Mouse (Mus musculus) limb, embryonic 15.5 days (tissue): ENCODE results near the gene Eva1a. TPM values are rescaled to one million over a fixed set of nuclear protein-coding genes. Genes with fewer than 3 reads are reported as not detected.

Experiments
- ATAC-seq: fragments of 200-750 bp; cut with Nextera tagmentation; 2 replicates; pipeline ENCODE4 v1.8.0; 2017; ENCODE audit warnings: low read depth, moderate TSS enrichment; ENCODE audit not compliant: insufficient number of reproducible peaks, low FRiP score, low TSS enrichment
- H3K27ac ChIP-seq: fragments of 300-500 bp; sonication (generic); 2 replicates; pipeline ENCODE4 v1.5.1; 2015; ENCODE audit warnings: moderate library complexity, mild to moderate bottlenecking, inconsistent platforms
- H3K27me3 ChIP-seq: fragments of 300-500 bp; sonication (generic); 2 replicates; pipeline ENCODE4 v1.6.1; 2015; ENCODE audit warnings: inconsistent platforms
- H3K36me3 ChIP-seq: fragments of 300-500 bp; sonication (generic); 2 replicates; pipeline ENCODE4 v1.6.1; 2015; ENCODE audit warnings: inconsistent platforms
- H3K4me1 ChIP-seq: fragments of 300-500 bp; sonication (generic); 2 replicates; pipeline ENCODE4 v1.6.1; 2015; ENCODE audit warnings: inconsistent platforms
- H3K4me2 ChIP-seq: fragments of 300-500 bp; sonication (generic); 2 replicates; pipeline ENCODE4 v1.6.1; 2015; ENCODE audit warnings: mild to moderate bottlenecking, inconsistent platforms
- H3K4me3 ChIP-seq: fragments of 300-500 bp; sonication (generic); 2 replicates; pipeline ENCODE4 v1.5.1; 2015; ENCODE audit warnings: mild to moderate bottlenecking, inconsistent platforms
- H3K9ac ChIP-seq: fragments of 300-500 bp; sonication (generic); 2 replicates; pipeline ENCODE4 v1.6.1; 2015; ENCODE audit warnings: inconsistent platforms
- H3K9me3 ChIP-seq: fragments of 300-500 bp; sonication (generic); 2 replicates; pipeline ENCODE4 v1.6.1; 2016; ENCODE audit warnings: inconsistent platforms
- WGBS: fragments of 180-500 bp; shearing (Covaris S2); methylation state at CpG from one replicate; pipeline ENCODE4 v1.1.7; 2015; 5-methylcytosine and 5-hydroxymethylcytosine counted together
- polyA plus RNA-seq: library from polyadenylated mRNA; unstranded; fragments of >200 nt; fragmentation: Nextera tagmentation; extraction: Ambion mirVana; gene quantifications from 2 replicates; pipeline ENCODE4 v1.2.1, GENCODE M21; 2015

Gene Eva1a
- polyA plus RNA-seq, 1 experiment from 2014 or later = 27.2 TPM

DNA sequence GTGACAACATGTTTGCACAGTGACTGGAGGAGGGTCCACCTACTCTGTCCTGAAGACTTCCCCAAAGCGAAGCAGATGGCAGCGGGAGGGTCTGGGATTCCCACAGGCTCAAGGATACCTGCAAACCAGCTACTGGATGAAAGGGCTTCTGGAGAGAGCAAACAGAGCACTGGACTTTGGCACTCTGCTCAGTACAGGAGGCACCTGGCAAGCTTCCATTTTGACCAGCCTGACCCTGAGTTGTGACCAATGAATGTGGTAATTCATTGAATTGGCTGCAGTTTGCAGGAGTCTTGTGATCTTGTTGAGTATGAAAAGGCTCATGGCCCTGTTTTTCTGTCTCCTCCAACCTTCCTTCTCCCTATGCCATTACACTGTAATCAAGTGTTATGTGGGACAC is 32.2 kb downstream of the Eva1a start:
- Histone ChIP-seq H3K27me3 (no peaks in the 10 kb centered on the region), H3K4me1 (0 out of 2 replicates have a peak, but pooled peaks cover 3% of the 10 kb centered on the region), H3K4me3 (no peak overlapping the region), H3K27ac (no peak overlapping the region), H3K4me2 (no peak overlapping the region), H3K9ac (no peak overlapping the region), H3K36me3 (peaks cover 28% of the 10 kb centered on the region), H3K9me3 (no peaks in the 10 kb centered on the region)
- ATAC-seq = no peak
- WGBS = 93% methylated on average over 2 of the region's 2 CpGs

DNA sequence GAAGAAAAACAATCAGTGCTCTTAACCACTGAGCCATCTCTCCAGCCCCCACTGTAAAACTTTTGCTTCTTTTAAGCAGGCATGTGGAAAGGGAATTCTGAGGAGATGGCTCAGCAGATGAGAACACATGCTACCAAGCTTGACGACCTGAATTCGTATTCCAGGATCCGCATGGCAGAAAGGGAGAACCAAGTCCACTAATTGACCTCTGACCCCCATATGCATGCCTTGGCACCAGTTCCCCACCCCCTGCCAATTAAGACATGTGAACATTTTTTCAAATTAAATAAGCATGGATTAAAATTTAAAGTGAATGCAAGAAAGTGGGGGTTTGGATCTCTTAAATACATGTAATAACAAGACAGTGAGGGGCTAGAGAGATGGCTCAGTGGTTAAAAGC is 32.7 kb downstream of the Eva1a start:
- Histone ChIP-seq H3K4me3 (no peak overlapping the region), H3K4me2 (no peak overlapping the region), H3K27me3 (no peaks in the 10 kb centered on the region), H3K36me3 (peaks cover 28% of the 10 kb centered on the region), H3K9me3 (no peaks in the 10 kb centered on the region), H3K9ac (no peak overlapping the region), H3K27ac (no peak overlapping the region), H3K4me1 (0 out of 2 replicates have a peak, but pooled peaks cover 3% of the 10 kb centered on the region)
- WGBS = 87% methylated on average over 3 of the region's 3 CpGs
- no peak for ATAC-seq

DNA sequence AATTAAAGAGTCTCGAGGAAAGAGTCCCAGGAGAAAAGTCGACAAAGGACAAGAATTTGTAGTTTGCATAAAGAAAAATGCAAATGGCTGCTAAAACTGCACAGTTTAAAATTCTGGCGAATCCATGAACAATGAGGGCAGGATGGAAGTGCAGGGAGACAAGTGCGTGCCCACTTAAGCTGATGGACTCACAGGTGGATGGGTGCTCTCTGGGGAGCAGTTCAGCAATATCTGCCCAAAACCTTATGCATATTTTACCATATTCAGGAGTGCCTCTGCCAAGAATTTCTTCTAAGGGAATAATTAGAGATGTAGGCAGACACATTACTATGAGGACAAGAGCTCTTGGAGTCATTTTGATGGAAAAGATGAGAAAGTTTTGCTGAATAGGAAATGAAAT is 35.5 kb downstream of the Eva1a start:
- Histone ChIP-seq H3K9ac (no peak overlapping the region), H3K27ac (no peak overlapping the region), H3K27me3 (no peaks in the 10 kb centered on the region), H3K9me3 (no peaks in the 10 kb centered on the region), H3K4me3 (no peak overlapping the region), H3K4me2 (no peak overlapping the region), H3K36me3 (peaks cover 28% of the 10 kb centered on the region), H3K4me1 (no peaks in the 10 kb centered on the region)
- no peak for ATAC-seq
- 82% methylated on average over 4 of the region's 4 CpGs for WGBS

DNA sequence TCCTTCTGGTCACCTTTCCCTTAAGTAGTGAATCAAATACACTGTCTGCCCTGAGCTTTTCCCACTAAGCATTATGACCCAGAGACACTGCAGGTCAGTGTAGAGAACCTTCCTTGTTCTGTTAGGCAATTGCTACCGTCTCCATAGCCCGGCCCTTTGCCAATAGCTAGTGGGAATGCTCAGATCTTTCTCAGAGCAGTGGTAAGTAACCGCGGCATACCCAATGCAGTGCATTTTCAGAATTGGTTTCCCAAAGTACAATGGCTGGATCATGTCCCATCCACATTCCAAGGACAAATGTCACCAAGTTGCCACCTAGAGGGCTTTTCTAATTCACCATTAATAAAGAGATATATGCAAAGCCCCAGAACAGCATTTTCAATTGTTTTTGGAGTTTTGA is 38.0 kb downstream of the Eva1a start:
- no peak for ATAC-seq
- WGBS = 93% methylated on average over 4 of the region's 4 CpGs

GRCm38 (mm10) chr6:82083655-82084054 is 42.8 kb downstream of the Eva1a start:
- Histone ChIP-seq H3K4me3 (no peak overlapping the region), H3K4me1 (no peaks in the 10 kb centered on the region), H3K27me3 (no peaks in the 10 kb centered on the region), H3K36me3 (peaks cover 15% of the 10 kb centered on the region), H3K9me3 (no peaks in the 10 kb centered on the region), H3K9ac (no peak overlapping the region), H3K27ac (peak overlapping the region; percentile 51), H3K4me2 (no peak overlapping the region)
- WGBS = 82% methylated on average over 6 of the region's 6 CpGs
- no peak for ATAC-seq

More for the DNA sequence above, 38.0 kb downstream of the Eva1a start:
- H3K27ac ChIP-seq = no peak overlapping the region
- H3K36me3 ChIP-seq = peaks cover 9% of the 10 kb centered on the region; the same call in 1 of the 2 replicates
- no peak overlapping the region for H3K9ac ChIP-seq
- no peaks in the 10 kb centered on the region for H3K9me3 ChIP-seq
- H3K4me1 ChIP-seq = no peaks in the 10 kb centered on the region
- H3K4me3 ChIP-seq = no peak overlapping the region
- no peaks in the 10 kb centered on the region for H3K27me3 ChIP-seq
- H3K4me2 ChIP-seq = no peak overlapping the region

DNA sequence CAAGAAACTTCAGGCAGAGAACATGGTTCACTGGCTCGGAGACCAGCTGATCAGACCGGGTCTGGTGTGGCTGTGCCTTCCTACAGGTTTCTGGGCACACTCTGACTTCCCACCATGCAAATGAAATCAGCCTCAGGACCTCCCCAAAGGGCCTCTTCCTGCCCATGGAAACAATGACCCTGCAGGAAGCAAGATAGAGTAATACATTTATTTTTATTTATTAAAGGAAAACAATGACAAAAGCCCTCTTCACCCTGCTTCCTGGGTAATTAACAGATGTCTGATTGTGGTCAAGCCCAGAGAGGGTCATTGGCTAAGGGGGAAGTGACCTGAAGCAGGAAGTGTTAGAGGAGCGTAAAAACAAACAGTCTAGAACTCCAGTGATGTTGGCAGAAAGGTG is 43.4 kb downstream of the Eva1a start:
- H3K4me3 ChIP-seq = no peak overlapping the region
- H3K9ac ChIP-seq = no peak overlapping the region
- no peak for ATAC-seq
- H3K9me3 ChIP-seq = no peaks in the 10 kb centered on the region
- no peaks in the 10 kb centered on the region for H3K27me3 ChIP-seq
- H3K4me1 ChIP-seq = no peaks in the 10 kb centered on the region
- H3K36me3 ChIP-seq = peaks cover 15% of the 10 kb centered on the region
- peak overlapping the region; percentile 51; the same call in 1 of the 2 replicates for H3K27ac ChIP-seq
- WGBS = 72% methylated on average over 3 of the region's 3 CpGs
- no peak overlapping the region for H3K4me2 ChIP-seq

- no peak for ATAC-seq
Measured at GRCm38 (mm10) chr6:82085313-82085908, 44.6 kb downstream of the Eva1a start.

DNA sequence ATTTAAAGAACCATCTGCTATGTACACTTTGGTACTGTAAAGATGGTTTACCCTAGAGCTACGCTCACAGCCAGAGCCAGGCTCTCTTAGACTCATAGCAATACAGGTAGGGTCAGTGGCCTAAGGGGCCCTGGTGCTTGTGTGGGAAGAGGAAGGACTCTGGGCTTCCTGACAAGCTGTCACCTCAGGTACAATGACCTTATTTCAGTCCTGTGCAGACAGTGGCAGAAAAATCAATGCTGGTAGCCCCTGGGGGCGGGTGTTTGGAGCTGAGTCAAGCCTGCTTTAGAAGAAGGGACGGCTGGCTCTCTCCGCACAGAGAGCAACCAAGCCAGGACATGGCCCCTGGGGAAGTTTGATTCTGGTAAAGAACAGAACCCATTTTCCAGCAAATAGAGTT is 47.3 kb downstream of the Eva1a start:
- H3K9ac ChIP-seq = no peak overlapping the region
- H3K9me3 ChIP-seq = no peaks in the 10 kb centered on the region
- 64% methylated on average over 4 of the region's 4 CpGs for WGBS
- H3K4me3 ChIP-seq = no peak overlapping the region
- no peaks in the 10 kb centered on the region for H3K27me3 ChIP-seq
- H3K36me3 ChIP-seq = peaks cover 20% of the 10 kb centered on the region
- H3K4me2 ChIP-seq = no peak overlapping the region
- peaks cover 3% of the 10 kb centered on the region; the same call in 1 of the 2 replicates for H3K4me1 ChIP-seq
- no peak overlapping the region for H3K27ac ChIP-seq
- ATAC-seq = no peak

More at GRCm38 (mm10) chr6:82085313-82085908, 44.6 kb downstream of the Eva1a start:
- Histone ChIP-seq H3K36me3 (peaks cover 15% of the 10 kb centered on the region), H3K9ac (no peak overlapping the region), H3K4me1 (no peaks in the 10 kb centered on the region), H3K9me3 (no peaks in the 10 kb centered on the region), H3K4me3 (no peak overlapping the region), H3K27me3 (no peaks in the 10 kb centered on the region), H3K27ac (no peak overlapping the region), H3K4me2 (no peak overlapping the region)
- 88% methylated on average over 8 of the region's 8 CpGs for WGBS

DNA sequence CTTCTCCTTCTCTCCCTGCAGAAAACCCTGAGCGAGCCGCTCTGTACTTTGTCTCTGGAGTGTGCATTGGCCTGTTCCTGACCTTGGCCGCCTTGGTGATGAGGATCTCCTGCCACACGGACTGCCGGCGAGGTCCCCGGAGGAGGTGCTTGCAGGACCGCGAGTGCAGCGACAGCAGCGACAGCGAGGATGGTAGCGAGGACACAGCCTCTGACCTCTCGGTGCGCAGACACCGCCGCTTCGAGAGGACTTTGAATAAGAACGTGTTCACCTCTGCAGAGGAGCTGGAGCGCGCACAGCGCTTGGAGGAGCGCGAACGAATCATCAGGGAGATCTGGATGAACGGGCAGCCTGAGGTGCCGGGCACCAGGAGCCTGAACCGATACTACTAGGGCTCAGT is 50.9 kb downstream of the Eva1a start:
- no peaks in the 10 kb centered on the region for H3K9me3 ChIP-seq
- no peak overlapping the region for H3K4me3 ChIP-seq
- no peaks in the 10 kb centered on the region for H3K27me3 ChIP-seq
- peaks cover 8% of the 10 kb centered on the region for H3K36me3 ChIP-seq
- H3K27ac ChIP-seq = no peak overlapping the region
- no peak overlapping the region for H3K9ac ChIP-seq
- H3K4me1 ChIP-seq = peaks cover 3% of the 10 kb centered on the region; the same call in 1 of the 2 replicates
- no peak overlapping the region for H3K4me2 ChIP-seq
- 18% methylated on average over 28 of the region's 28 CpGs for WGBS
- ATAC-seq = no peak

- WGBS = 74% methylated on average over 1 of the region's 1 CpGs
Measured at GRCm38 (mm10) chr6:82097705-82098104, 56.9 kb downstream of the Eva1a start.

DNA sequence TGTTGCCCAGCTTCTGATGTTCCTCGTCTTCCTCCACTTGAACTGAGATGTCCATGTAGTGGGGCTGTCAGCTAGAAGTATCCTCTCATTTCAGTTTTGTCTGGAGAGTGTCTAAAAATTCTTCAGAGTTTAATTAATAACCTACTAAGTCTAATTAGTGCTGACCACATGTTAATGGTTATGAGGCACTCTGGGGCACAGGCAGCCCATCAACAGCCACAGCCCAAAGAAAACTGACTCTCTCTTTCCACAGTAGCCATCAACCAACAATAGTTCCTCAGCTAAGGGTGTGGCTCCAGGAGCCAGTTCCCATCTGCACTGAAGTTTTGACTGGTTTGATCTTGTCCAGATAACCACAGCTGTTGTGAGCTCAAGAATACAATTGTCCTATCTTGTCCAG is 57.6 kb downstream of the Eva1a start:
- Histone ChIP-seq H3K4me2 (no peak overlapping the region), H3K9me3 (no peaks in the 10 kb centered on the region), H3K4me1 (no peaks in the 10 kb centered on the region), H3K4me3 (no peak overlapping the region), H3K9ac (no peak overlapping the region), H3K27ac (no peak overlapping the region), H3K27me3 (no peaks in the 10 kb centered on the region), H3K36me3 (no peaks in the 10 kb centered on the region)
- 72% methylated on average over 1 of the region's 1 CpGs for WGBS
- no peak for ATAC-seq

More at GRCm38 (mm10) chr6:82097705-82098104, 56.9 kb downstream of the Eva1a start:
- no peaks in the 10 kb centered on the region for H3K9me3 ChIP-seq
- H3K4me2 ChIP-seq = no peak overlapping the region
- no peaks in the 10 kb centered on the region for H3K4me1 ChIP-seq
- H3K4me3 ChIP-seq = no peak overlapping the region
- H3K9ac ChIP-seq = no peak overlapping the region
- H3K27me3 ChIP-seq = no peaks in the 10 kb centered on the region
- no peak overlapping the region for H3K27ac ChIP-seq
- no peaks in the 10 kb centered on the region for H3K36me3 ChIP-seq
- ATAC-seq = no peak

- Histone ChIP-seq H3K27ac (no peak overlapping the region), H3K4me1 (no peaks in the 10 kb centered on the region), H3K4me2 (no peak overlapping the region), H3K9me3 (no peaks in the 10 kb centered on the region), H3K27me3 (no peaks in the 10 kb centered on the region), H3K4me3 (no peak overlapping the region), H3K9ac (no peak overlapping the region), H3K36me3 (no peaks in the 10 kb centered on the region)
- 54% methylated on average over 7 of the region's 7 CpGs for WGBS
- no peak for ATAC-seq
Measured at GRCm38 (mm10) chr6:82110473-82110872, 69.6 kb downstream of the Eva1a start.

DNA sequence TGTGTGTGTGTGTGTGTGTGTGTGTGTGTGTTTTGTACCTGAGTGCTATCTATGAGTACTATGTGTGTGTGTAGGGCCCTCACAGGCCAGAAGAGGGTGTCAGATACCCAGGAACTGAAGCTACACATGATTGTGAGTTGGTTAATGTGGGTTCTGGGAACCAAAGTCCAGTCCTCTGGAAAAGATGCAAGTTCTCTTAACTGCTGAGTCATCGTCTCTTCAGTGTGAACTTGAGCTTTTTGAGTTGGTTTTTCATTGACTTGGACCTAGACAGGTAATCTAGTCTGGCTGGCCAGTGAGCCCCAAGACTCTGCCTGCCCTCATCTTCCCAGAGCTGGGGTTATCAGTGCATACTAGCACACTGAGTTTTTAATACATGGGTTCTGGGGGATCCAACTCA is 70.3 kb downstream of the Eva1a start:
- H3K9me3 ChIP-seq = no peaks in the 10 kb centered on the region
- H3K4me3 ChIP-seq = no peak overlapping the region
- H3K4me1 ChIP-seq = no peaks in the 10 kb centered on the region
- no peak overlapping the region for H3K4me2 ChIP-seq
- 94% methylated on average over 1 of the region's 1 CpGs for WGBS
- no peaks in the 10 kb centered on the region for H3K36me3 ChIP-seq
- no peaks in the 10 kb centered on the region for H3K27me3 ChIP-seq
- H3K9ac ChIP-seq = no peak overlapping the region
- ATAC-seq = no peak
- no peak overlapping the region for H3K27ac ChIP-seq
